Mouse (Mus musculus) c-Kit-positive CD71-positive TER-119-negative erythroid progenitor cells, embryonic 14.5 days (primary cell): Measurements from ENCODE around the gene Ppm1e.

Source experiments
- DNase-seq: peaks from one replicate; pipeline ENCODE4 v3.0.0-alpha.2; 2013; ENCODE audit warnings: low read depth

Gene Ppm1e

GRCm38 (mm10) chr11:87358331-87359261 lies at the start of gene Ppm1e:
Gene Ppm1e (minus strand): TSS chr11:87359023.
- peak; percentile 45 for DNase-seq

- DNase-seq = no peak
These were observed 46.1 kb upstream of the Ppm1e start, which contains the start of the genes Rad51c and Tex14 for GRCm38 (mm10) chr11:87404876-87405275. Gene Rad51c (minus strand): TSS chr11:87404954. Gene Tex14 (plus strand): TSS chr11:87405065.

DNA sequence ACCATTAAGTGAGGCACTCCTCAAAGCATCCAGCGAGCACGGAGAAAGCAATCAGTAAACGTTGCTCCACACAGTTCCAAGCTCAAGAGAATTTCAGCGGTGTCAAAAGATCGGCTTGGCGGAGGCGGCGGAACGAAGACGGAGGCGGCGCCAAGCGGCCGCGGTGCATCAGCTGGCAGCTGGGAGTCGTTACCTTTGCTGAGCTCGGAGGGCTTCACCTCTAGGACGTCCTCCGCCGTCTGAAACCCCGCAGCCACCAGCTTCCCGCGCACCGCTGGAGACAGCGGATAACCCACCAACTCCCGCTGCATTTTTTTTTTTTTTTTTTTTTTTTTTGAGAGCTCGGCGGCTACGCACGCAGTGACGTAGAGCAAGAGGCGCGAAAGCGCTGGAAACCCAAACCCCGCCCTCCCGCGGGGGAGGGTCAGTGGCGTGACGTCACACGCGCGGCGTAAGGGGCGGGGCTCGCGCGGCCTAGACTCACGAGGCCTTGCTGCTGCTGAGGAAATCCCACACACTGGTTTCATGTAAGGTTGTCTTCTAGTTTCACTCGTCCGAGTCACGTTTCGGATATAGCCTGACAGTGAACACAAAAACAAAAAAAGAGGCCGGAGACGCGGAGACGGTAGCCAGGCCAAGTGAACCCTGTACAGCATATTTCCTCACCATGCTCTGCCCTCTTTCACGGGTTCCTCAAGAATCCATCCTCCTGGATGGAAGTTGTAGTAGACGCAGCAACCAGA lies 45.5 kb upstream of the Ppm1e start:
- peak; percentile 90 for DNase-seq

- no peak for DNase-seq
These were observed 39.6 kb upstream of the Ppm1e start for GRCm38 (mm10) chr11:87398402-87398801.

- peak; percentile 43 for DNase-seq
These were observed 35.0 kb upstream of the Ppm1e start for GRCm38 (mm10) chr11:87393855-87394254.

DNA sequence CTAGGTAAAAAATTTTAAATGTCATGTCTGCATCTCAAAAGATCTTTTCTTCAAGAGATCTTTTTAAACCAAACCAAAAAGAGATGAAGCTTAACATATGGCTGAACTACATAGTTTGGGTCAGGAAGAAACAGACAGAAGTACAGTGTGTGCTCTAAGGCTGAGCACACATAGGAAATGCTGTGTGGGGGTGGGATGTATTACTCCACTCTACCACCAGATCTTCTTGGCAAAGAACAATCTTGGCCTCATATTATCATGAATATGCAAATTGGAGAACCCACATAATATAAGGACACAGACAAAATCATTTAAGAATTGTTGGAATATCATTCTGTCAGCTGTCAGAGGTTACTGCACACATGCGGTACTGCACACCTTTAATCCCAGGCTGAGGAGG lies 26.9 kb upstream of the Ppm1e start:
- no peak for DNase-seq

DNA sequence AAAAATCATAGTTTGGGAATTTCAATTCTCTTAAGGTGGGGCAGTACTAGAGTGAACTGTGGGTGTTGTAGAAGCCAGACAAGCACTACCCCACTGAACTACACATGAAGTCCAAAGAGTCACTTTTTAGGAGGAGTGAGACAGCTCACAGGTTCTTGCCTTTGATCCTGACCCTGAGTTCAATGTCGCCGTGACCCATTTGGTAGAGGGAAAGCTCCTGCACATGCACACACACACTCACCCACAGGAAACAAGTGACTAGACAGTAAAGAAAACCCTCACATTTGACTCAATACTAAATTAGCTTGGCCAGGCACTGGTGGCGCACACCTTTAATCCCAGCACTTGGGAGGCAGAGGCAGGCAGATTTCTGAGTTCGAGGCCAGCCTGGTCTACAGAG lies 25.7 kb upstream of the Ppm1e start:
- no peak for DNase-seq

- peak; percentile 76 for DNase-seq
These were observed 9.2 kb upstream of the Ppm1e start for GRCm38 (mm10) chr11:87367865-87368580.

- DNase-seq = no peak
These were observed 8.2 kb upstream of the Ppm1e start for GRCm38 (mm10) chr11:87367061-87367460.

GRCm38 (mm10) chr11:87365120-87365519 lies 6.3 kb upstream of the Ppm1e start:
- no peak for DNase-seq

DNA sequence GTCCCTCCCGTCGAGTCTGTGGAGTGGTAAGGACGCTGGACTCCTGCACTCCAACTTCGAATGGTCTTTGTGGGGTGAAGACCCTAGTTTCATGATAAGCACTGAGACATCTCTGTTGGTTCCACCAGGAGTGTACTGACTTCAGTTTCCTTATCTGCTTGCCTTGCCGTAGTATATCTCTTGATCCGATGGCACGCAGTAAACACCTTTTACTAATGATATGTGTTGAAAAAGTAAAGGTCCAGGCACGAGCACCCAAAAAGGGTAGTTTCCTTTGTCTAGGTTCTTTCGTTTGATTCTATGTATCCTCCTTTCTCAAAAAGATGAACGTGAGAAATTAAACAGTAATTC lies 414 bp upstream of the Ppm1e start:
- no peak for DNase-seq

DNA sequence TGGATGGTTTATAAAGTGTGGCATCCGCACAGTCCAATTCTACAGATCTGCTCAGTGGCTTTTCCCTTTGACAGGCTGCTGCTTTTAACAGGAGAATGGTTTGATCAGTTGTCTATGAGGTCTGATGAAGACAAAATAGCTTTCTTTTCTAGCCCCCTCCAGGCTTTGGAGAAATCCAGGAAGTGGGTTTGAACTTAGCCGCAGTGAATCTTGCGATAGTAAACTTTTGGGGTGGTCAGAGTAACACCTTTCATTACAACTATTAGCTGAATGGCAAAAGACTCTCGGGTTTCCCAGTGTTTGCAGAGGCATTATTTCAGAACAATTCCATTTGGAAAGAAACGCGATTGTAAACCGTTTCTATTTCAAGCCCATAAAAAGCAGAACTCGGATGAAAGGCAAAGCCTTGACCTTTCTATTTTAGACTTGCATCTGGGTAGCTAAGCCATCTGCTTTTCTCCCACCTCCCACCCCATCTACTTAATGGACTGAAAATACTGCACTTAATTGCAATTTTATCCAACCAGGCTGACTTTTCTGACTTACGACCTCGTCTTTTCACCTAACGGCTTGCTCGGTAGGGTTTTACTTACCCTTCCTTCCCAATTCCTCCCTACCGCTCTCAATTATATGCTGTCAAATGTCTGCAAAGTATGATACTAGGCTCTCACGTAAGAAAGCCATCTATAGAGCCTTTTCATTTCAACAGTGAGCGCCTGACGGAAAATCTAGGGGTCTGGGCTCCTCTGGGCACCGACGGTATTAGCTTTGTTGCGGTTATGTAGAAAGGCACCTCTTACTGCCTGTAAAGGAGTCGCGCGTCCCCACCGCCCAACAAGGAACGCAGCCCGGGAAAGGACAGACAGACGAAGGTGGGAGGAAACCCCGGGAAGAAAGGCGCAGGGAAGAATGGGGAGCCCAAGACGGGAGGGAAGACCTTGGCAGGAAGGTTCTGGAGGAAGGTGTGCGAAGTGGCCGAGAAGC lies 1.2 kb downstream of the Ppm1e start:
- no peak for DNase-seq

DNA sequence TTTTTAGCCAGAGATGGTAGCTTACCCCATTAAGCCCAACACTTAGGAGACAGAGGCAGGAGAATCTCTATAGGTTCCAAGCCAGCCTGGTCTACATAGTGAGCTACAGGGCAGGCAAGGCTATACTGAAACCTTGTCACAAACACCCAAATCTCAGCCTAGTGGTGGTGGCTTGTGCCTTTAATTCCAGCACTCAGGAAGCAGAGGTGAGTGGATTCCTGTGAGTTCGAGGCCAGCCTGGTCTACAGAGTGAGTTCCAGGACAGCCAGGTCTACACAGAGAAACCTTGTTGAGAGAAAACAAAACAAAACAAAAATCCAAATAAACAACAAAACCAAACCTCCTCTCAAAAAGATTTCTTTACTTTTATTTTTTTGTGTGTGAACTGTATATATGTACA lies 4.0 kb downstream of the Ppm1e start:
- no peak for DNase-seq

- no peak for DNase-seq
These were observed 5.1 kb downstream of the Ppm1e start for GRCm38 (mm10) chr11:87353646-87354170.

- DNase-seq = no peak
These were observed 32.4 kb downstream of the Ppm1e start for GRCm38 (mm10) chr11:87326381-87326780.

GRCm38 (mm10) chr11:87322558-87322957 lies 36.3 kb downstream of the Ppm1e start:
- DNase-seq = no peak

DNA sequence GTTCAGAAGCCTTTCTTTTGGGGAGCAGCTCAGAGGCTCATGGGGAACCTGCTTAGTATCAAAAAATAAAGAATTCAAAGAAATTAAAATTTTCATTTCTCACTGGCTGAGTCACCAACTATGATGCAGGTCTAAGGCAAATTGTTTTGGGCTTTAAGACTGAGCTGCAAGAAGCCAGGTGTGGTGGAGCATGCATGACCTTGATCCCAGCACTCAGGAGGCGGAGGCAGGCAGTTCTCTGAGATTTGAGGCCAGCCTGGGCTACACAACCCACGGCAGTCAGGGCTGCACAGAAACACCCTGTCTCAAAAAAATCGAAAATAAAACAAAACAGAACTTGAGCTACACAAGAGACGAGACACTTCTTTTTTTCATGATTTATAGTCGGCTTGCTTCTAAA lies 38.8 kb downstream of the Ppm1e start:
- no peak for DNase-seq

DNA sequence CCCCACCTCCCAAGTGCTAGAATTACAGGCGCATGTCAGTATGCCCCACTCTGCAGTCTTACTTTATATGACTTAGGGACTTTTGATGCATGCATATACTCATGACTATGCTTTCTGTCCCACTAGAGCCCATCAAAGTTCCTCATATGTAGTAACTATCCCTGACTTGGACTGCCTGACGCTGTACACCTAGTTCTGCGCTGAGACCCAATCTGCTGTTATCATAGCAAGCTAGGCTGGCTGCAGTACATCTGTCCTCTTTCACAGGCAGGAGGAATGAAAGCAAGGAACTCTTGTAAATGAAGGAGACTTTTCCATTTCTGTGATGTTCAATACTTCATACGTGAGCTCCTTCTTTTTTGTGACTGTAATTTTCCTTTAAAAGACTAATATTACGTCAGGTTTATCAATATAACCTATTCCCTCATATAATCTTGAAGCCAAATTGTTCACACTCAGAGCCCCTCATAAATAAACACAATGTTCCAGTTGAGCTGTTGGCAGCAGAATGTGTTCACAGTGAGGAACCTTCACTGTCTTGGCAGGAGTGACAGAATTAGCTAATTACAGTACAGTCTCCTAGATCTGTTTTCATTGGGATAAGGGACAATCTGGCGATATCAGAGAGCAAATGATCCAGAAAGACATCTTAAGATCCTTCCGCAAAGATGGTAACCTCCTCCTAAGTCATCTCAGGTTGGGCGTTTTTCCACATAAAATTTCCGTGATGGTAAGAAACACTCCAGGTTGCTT lies 39.7 kb downstream of the Ppm1e start:
- DNase-seq = no peak

GRCm38 (mm10) chr11:87313533-87313932 lies 45.3 kb downstream of the Ppm1e start:
- no peak for DNase-seq

DNA sequence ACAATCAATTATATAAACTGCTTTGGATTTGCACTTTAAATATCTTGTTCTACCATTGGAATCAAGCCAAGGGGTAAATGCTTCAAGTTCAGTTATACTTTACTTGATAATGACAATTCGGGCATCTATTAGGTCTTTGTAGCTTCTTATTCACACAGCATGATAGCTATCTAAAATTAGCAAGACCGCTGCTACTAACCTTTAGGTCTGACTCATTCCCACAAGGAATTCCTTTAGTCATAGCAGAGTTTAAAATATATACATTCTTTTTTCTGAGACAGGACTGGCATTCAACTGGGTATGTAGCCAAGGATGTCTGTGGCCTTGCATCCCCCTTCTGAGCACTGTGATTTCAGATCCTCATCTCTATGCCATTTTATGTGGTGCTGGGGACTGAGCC lies 48.5 kb downstream of the Ppm1e start:
- DNase-seq = no peak
